Mouse (Mus musculus): ENCODE data around the gene Nbas. TPM values are rescaled to one million over a fixed set of nuclear protein-coding genes. Genes with fewer than 3 reads are reported as not detected.

Gene Nbas
- polyA plus RNA-seq, 1 experiment: 27.7 TPM

DNA sequence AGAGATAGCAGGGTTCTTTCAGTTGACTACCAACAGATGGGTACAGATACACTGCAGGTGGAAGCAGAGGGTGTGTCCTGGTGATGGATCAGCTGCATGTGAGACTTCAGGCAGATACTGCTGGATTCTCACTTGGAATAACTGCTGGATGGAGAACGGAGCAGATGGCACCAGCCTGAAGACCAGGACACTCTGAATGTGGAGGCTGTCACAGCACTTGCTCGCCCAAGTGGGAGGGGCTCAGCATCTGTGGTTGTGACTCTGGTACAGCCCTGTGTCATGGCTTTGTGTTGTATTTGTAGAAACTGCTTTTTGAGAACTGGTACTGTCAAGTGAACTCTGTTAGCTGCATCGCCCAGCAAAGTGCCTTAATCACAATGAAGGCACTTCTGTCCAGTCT lies 231.3 kb downstream of the Nbas start:
- Histone ChIP-seq H3K4me3 (ENCODE audit: insufficient read depth, low read length) (no peak overlapping the region), H3K4me1 (ENCODE audit: control insufficient read depth, insufficient read depth, low read length) (no peaks in the 10 kb centered on the region), H3K27ac (ENCODE audit: insufficient read depth, low read length) (no peak overlapping the region)
- TF ChIP-seq CTCF (IDR thresholded peaks at IDR 0.05; ENCODE audit: borderline replicate concordance, insufficient read depth, low read length) (no peak), POLR2A (IDR thresholded peaks at IDR 0.05; ENCODE audit: low read depth, low read length) (no peak)

GRCm38 (mm10) chr12:13504771-13505444 lies 236.0 kb downstream of the Nbas start:
- Histone ChIP-seq H3K4me1 (ENCODE audit: control insufficient read depth, insufficient read depth, low read length) (no peaks in the 10 kb centered on the region), H3K4me3 (ENCODE audit: insufficient read depth, low read length) (no peak overlapping the region), H3K27ac (ENCODE audit: insufficient read depth, low read length) (no peak overlapping the region)
- TF ChIP-seq POLR2A (IDR thresholded peaks at IDR 0.05; ENCODE audit: low read depth, low read length): no peak
- no peak for TF ChIP-seq CTCF (IDR thresholded peaks at IDR 0.05; ENCODE audit: borderline replicate concordance, insufficient read depth, low read length)

DNA sequence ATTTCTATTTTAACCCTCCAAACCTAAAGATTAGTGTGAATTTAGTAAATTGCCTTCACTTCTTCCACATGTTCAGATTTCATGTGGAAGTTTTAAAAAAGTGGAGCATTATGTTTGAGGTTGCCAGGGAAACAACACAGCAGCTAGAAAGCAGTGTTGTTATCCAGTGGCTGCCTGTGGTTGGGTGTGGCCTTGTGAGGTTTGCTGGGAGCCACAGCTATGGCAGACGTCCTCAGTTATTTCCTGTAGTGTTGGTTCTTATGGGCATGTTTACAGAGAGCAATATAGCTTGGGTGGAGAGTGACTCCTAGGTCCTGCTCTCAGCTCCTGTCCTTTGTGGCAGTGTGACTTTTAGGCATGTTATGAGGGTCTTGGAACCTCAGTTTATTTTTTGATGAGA lies 249.1 kb downstream of the Nbas start:
- TF ChIP-seq POLR2A (IDR thresholded peaks at IDR 0.05; ENCODE audit: low read depth, low read length) (no peak), CTCF (IDR thresholded peaks at IDR 0.05; ENCODE audit: borderline replicate concordance, insufficient read depth, low read length) (no peak)
- Histone ChIP-seq H3K4me3 (ENCODE audit: insufficient read depth, low read length) (no peak overlapping the region), H3K27ac (ENCODE audit: insufficient read depth, low read length) (no peak overlapping the region), H3K4me1 (ENCODE audit: control insufficient read depth, insufficient read depth, low read length) (no peaks in the 10 kb centered on the region)

DNA sequence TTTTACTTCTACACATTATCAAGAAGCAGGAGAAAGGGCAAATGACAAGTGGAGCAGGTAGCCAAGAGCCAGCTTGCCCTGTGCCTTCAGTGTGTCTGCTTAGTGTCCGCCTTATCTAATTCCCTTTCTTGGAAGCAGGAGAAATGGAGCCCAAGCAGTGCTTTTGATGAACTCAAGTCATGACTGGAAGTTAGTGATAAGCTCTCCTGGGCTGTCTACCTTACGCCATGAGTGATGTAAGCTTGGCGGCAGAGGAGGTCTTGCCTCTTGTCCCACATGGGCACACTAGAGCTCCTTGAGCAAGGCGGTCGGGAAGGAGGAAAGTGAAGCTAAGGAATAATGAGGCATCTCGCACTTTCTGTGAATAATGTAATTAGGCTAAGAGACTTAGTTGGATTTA lies 250.5 kb downstream of the Nbas start:
- Histone ChIP-seq H3K4me1 (ENCODE audit: control insufficient read depth, insufficient read depth, low read length) (no peaks in the 10 kb centered on the region), H3K4me3 (ENCODE audit: insufficient read depth, low read length) (no peak overlapping the region), H3K27ac (ENCODE audit: insufficient read depth, low read length) (no peak overlapping the region)
- TF ChIP-seq CTCF (IDR thresholded peaks at IDR 0.05; ENCODE audit: borderline replicate concordance, insufficient read depth, low read length) (no peak), POLR2A (IDR thresholded peaks at IDR 0.05; ENCODE audit: low read depth, low read length) (no peak)

GRCm38 (mm10) chr12:13532731-13533365 lies 263.9 kb downstream of the Nbas start:
- TF ChIP-seq POLR2A (IDR thresholded peaks at IDR 0.05; ENCODE audit: low read depth, low read length): no peak
- TF ChIP-seq CTCF (IDR thresholded peaks at IDR 0.05; ENCODE audit: borderline replicate concordance, insufficient read depth, low read length): no peak
- no peak overlapping the region for H3K27ac ChIP-seq (ENCODE audit: insufficient read depth, low read length)

GRCm38 (mm10) chr12:13539171-13539570 lies 270.2 kb downstream of the Nbas start:
- H3K4me3 ChIP-seq (ENCODE audit: insufficient read depth, low read length): no peak overlapping the region
- no peaks in the 10 kb centered on the region for H3K4me1 ChIP-seq (ENCODE audit: control insufficient read depth, insufficient read depth, low read length)
- TF ChIP-seq CTCF (IDR thresholded peaks at IDR 0.05; ENCODE audit: borderline replicate concordance, insufficient read depth, low read length) (no peak), POLR2A (IDR thresholded peaks at IDR 0.05; ENCODE audit: low read depth, low read length) (no peak)
- H3K27ac ChIP-seq (ENCODE audit: insufficient read depth, low read length): no peak overlapping the region

More at GRCm38 (mm10) chr12:13532731-13533365, 263.9 kb downstream of the Nbas start:
- no peak overlapping the region for H3K4me3 ChIP-seq (ENCODE audit: insufficient read depth, low read length)
- no peaks in the 10 kb centered on the region for H3K4me1 ChIP-seq (ENCODE audit: control insufficient read depth, insufficient read depth, low read length)

DNA sequence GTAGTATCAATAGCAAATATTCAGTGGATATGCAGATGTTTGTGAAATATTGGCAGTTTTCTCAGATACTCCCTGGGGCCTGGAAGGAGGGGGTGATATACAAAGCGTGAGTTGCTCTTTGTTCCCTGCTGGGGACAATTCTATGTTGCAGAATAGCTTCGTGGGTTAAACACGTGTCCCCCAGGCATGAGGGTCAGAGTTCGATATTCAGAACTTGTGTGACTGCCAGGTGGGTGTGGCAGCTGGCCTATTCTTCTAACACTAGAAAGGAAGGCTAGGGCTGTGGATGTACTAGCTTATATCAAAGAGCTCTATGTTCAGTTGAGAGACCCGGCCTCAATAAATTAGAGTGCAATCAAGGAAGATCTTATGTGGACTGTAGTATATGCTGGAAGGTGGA lies 274.9 kb downstream of the Nbas start:
- TF ChIP-seq POLR2A (IDR thresholded peaks at IDR 0.05; ENCODE audit: low read depth, low read length) (no peak), CTCF (IDR thresholded peaks at IDR 0.05; ENCODE audit: borderline replicate concordance, insufficient read depth, low read length) (no peak)
- H3K4me3 ChIP-seq (ENCODE audit: insufficient read depth, low read length): no peak overlapping the region
- H3K4me1 ChIP-seq (ENCODE audit: control insufficient read depth, insufficient read depth, low read length): no peaks in the 10 kb centered on the region
- H3K27ac ChIP-seq (ENCODE audit: insufficient read depth, low read length): no peak overlapping the region

- TF ChIP-seq POLR2A (IDR thresholded peaks at IDR 0.05; ENCODE audit: low read depth, low read length) (no peak), CTCF (IDR thresholded peaks at IDR 0.05; ENCODE audit: borderline replicate concordance, insufficient read depth, low read length) (no peak)
- Histone ChIP-seq H3K27ac (ENCODE audit: insufficient read depth, low read length) (no peak overlapping the region), H3K4me3 (ENCODE audit: insufficient read depth, low read length) (no peak overlapping the region), H3K4me1 (ENCODE audit: control insufficient read depth, insufficient read depth, low read length) (no peaks in the 10 kb centered on the region)
These were observed 294.8 kb downstream of the Nbas start for GRCm38 (mm10) chr12:13563646-13564289.

GRCm38 (mm10) chr12:13564330-13564729 lies 295.4 kb downstream of the Nbas start:
- H3K27ac ChIP-seq (ENCODE audit: insufficient read depth, low read length): no peak overlapping the region
- no peaks in the 10 kb centered on the region for H3K4me1 ChIP-seq (ENCODE audit: control insufficient read depth, insufficient read depth, low read length)
- no peak overlapping the region for H3K4me3 ChIP-seq (ENCODE audit: insufficient read depth, low read length)
- TF ChIP-seq CTCF (IDR thresholded peaks at IDR 0.05; ENCODE audit: borderline replicate concordance, insufficient read depth, low read length) (no peak), POLR2A (IDR thresholded peaks at IDR 0.05; ENCODE audit: low read depth, low read length) (no peak)

GRCm38 (mm10) chr12:13566421-13566820 lies 297.5 kb downstream of the Nbas start:
- Histone ChIP-seq H3K4me3 (ENCODE audit: insufficient read depth, low read length) (no peak overlapping the region), H3K27ac (ENCODE audit: insufficient read depth, low read length) (no peak overlapping the region), H3K4me1 (ENCODE audit: control insufficient read depth, insufficient read depth, low read length) (no peaks in the 10 kb centered on the region)
- TF ChIP-seq CTCF (IDR thresholded peaks at IDR 0.05; ENCODE audit: borderline replicate concordance, insufficient read depth, low read length) (no peak), POLR2A (IDR thresholded peaks at IDR 0.05; ENCODE audit: low read depth, low read length) (no peak)
